Mouse (Mus musculus): ENCODE data around the gene Olfr1434. TPM values are rescaled to one million over a fixed set of nuclear protein-coding genes. Genes with fewer than 3 reads are reported as not detected.
"Not testable (repeated sequence)": the region's sequence is repeated elsewhere in the genome, so short reads cannot be mapped to it uniquely, and the experiment has no call there.

Olfr1434 gene
- polyA plus RNA-seq (2012; rRNA removed) = not detected in 2 replicates

DNA sequence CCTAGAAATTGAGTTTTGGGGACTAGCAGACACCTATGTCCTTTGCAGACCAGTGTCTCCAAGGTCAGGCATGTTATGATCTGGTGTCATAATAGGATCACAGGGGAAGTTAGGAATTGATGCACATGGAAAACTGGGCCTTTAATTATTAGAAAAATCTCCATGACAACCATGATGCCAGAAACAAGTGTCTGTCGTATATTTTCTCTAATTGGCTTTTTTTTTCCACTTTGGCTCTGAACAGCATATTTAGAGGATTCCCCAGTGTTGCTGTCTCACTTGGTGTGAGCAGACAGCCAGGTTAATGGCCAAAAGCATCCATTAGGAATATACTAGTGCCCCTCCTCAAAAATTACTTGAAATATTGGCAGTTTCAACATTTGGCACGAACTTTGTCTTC is at the start of gene Olfr1434:
Gene Olfr1434, plus strand, starts transcription at position 301 of the 400 bp plus-strand sequence.
- H3K4me3 ChIP-seq (replicated peaks; ENCODE audit: extremely low read depth, low read depth, low read length) = no peak within 1 kb of the TSS
- 52% methylated on average over 2 of the region's 2 CpGs for WGBS
- no peaks in the 10 kb centered on the region for H3K4me1 ChIP-seq (ENCODE audit: control insufficient read depth, insufficient read depth, low read length)
- no peak for DNase-seq
- no peak for TF ChIP-seq CTCF (IDR thresholded peaks at IDR 0.05; ENCODE audit: insufficient read depth, low read length)
- TF ChIP-seq POLR2A (IDR thresholded peaks at IDR 0.05; ENCODE audit: borderline replicate concordance, extremely low read depth, low read depth, low read length) = no peak

DNA sequence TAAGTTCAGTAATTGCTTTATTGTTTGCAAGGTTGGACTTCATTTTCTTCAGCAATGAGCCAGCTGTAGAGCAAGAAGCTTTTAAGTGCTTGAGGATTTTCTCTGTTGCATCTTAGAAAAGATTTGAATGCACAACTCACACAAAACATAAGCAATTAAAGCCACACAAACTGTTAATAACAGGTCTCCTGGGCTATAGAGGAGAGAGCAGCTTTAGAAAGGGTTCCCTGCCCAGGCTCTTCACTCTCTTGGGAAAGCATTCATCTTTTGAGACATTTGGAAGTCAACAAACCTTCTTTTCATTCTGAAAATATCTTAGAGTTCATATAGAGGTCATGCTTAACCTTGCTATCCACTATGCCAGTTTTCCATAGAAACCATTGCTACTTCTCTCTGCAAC is 47.2 kb upstream of the Olfr1434 start, which contains the start of gene Olfr1432:
Gene Olfr1432, minus strand, starts transcription at position 101 of the 400 bp plus-strand sequence.
- DNase-seq; H3K4me1 ChIP-seq (ENCODE audit: control insufficient read depth, insufficient read depth, low read length); H3K4me3 ChIP-seq (replicated peaks; ENCODE audit: extremely low read depth, low read depth, low read length): not testable (repeated sequence)

DNA sequence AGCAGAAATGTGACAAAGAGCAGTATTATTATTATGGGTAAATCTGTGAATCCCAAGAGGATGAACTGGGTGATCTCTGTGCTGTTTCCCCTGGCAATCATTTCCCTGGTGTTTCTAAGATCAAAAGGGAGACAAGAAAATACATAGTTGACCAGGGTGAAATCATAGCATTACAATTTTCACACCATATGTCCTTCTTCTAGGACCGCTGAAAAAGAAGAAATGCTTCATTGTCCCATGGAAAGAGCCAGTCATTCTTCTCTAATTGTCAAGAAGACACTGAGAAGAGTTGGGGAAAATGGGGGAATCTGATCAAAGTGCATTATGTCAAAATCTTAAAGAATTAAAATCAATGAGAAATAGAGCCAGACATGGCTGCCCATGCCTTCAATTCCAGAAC is 38.1 kb upstream of the Olfr1434 start, which contains the start of gene Olfr262:
Gene Olfr262, minus strand, starts transcription at position 101 of the 400 bp plus-strand sequence.
- Histone ChIP-seq H3K4me1 (ENCODE audit: control insufficient read depth, insufficient read depth, low read length) (no peaks in the 10 kb centered on the region), H3K4me3 (replicated peaks; ENCODE audit: extremely low read depth, low read depth, low read length) (no peak within 1 kb of the TSS)
- TF ChIP-seq CTCF (IDR thresholded peaks at IDR 0.05; ENCODE audit: insufficient read depth, low read length) = no peak
- no peak for TF ChIP-seq POLR2A (IDR thresholded peaks at IDR 0.05; ENCODE audit: borderline replicate concordance, extremely low read depth, low read depth, low read length)
- no peak for DNase-seq
- WGBS = 72% methylated on average over 1 of the region's 1 CpGs

DNA sequence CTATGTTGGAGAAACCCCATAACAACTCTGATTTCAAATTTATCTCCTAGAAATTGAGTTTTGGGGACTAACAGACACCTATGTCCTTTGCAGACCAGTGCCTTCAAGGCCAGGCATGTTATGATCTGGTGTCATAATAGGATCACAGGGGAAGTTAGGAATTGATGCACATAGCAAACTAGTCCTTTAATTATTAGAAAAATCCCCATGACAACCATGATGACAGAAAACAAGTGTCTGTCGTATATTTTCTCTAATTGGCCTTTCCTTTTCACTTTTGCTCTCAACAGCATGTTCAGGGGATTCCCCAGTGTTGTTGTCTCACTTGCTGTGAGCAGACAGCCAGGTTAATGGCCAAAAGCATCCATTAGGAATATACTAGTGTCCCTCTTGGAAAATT is 18.9 kb upstream of the Olfr1434 start, which contains the start of gene Olfr235:
Gene Olfr235, plus strand, starts transcription at position 301 of the 400 bp plus-strand sequence.
- Histone ChIP-seq H3K4me1 (ENCODE audit: control insufficient read depth, insufficient read depth, low read length) (no peaks in the 10 kb centered on the region), H3K4me3 (replicated peaks; ENCODE audit: extremely low read depth, low read depth, low read length) (no peak within 1 kb of the TSS)
- WGBS = 59% methylated on average over 1 of the region's 1 CpGs
- TF ChIP-seq POLR2A (IDR thresholded peaks at IDR 0.05; ENCODE audit: borderline replicate concordance, extremely low read depth, low read depth, low read length) = no peak
- no peak for TF ChIP-seq CTCF (IDR thresholded peaks at IDR 0.05; ENCODE audit: insufficient read depth, low read length)
- DNase-seq = no peak

DNA sequence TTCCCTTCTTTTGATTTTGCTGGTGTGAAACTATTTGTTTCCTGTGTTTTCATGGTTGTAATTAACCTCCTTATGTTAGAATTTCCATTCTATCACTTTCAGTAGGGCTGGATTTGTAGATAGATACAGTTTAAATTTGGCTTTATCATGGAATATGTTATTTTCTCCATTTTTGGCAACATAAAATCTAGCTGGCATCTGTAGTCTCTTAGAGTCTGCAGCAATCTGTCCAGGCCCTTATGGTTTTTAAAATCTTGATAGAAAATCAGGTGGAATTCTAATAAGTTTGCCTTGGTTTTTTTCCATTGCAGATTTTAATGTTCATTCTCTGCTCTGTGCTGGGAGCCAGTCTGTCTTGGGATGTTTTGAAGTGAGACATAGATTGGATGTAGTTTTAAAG is 13.3 kb downstream of the Olfr1434 start:
- no peak for TF ChIP-seq CTCF (IDR thresholded peaks at IDR 0.05; ENCODE audit: insufficient read depth, low read length)
- Histone ChIP-seq H3K4me3 (replicated peaks; ENCODE audit: extremely low read depth, low read depth, low read length) (no peak overlapping the region), H3K4me1 (ENCODE audit: control insufficient read depth, insufficient read depth, low read length) (no peaks in the 10 kb centered on the region)
- DNase-seq = no peak

DNA sequence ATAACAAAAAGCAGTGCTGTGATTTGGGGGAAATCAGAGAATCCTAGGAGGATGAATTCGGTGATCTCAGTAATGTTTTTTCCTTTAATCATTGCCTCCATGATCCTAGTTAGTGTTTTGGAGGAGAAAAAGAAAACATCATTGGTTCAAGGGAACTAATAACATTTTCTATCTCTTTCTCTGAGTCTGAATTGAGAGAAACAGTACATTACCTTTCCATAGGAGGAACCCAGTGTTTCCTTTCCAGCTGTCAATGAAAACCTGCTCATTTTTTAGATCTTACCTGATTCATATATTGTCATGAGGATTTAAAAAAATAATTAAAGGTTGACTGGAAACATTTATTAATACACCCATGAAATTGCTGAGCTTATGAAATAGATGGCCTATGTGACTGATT is 19.4 kb downstream of the Olfr1434 start, which contains the start of gene Olfr1436:
Gene Olfr1436, minus strand, starts transcription at position 101 of the 400 bp plus-strand sequence.
- H3K4me1 ChIP-seq (ENCODE audit: control insufficient read depth, insufficient read depth, low read length); H3K4me3 ChIP-seq (replicated peaks; ENCODE audit: extremely low read depth, low read depth, low read length); DNase-seq: not testable (repeated sequence)
- WGBS = 70% methylated on average over 1 of the region's 1 CpGs

DNA sequence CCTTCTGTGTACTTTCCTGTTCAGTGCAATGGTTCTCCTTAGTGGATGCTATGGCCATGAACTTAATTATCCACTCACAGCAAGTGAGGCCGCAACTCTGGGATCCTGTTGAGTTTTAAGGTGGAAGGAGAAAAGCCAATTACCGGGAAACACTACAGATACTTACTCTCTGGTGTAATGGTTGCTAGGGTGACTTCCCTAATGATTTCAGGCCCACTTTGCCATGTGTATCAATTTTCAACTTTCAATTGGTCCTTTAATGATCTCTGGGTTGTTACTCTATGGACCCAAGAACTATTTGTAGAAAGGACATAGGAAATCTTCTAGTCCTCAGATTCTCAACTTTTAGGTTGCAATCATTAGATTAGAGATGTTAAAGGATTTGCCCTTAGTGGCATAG is 45.3 kb downstream of the Olfr1434 start, which contains the start of gene Olfr1437:
Gene Olfr1437, minus strand, starts transcription at position 101 of the 400 bp plus-strand sequence.
- TF ChIP-seq POLR2A (IDR thresholded peaks at IDR 0.05; ENCODE audit: borderline replicate concordance, extremely low read depth, low read depth, low read length) (no peak), CTCF (IDR thresholded peaks at IDR 0.05; ENCODE audit: insufficient read depth, low read length) (no peak)
- no peaks in the 10 kb centered on the region for H3K4me1 ChIP-seq (ENCODE audit: control insufficient read depth, insufficient read depth, low read length)
- H3K4me3 ChIP-seq (replicated peaks; ENCODE audit: extremely low read depth, low read depth, low read length) = no peak within 1 kb of the TSS
- WGBS = 84% methylated on average over 2 of the region's 2 CpGs
- DNase-seq = no peak

Other genes with a start within 250 kb of the Olfr1434 start
- gene Olfr1423, start 238.5 kb upstream of the Olfr1434 start, polyA plus RNA-seq (2012; rRNA removed) = not detected in 2 replicates
- not detected in 2 replicates for gene Olfr1424, start 217.2 kb upstream of the Olfr1434 start, polyA plus RNA-seq (2012; rRNA removed)
- gene Olfr1425, start 202.1 kb upstream of the Olfr1434 start, polyA plus RNA-seq (2012; rRNA removed) = not detected in 2 replicates
- not detected in 2 replicates for gene Olfr1426, start 187.8 kb upstream of the Olfr1434 start, polyA plus RNA-seq (2012; rRNA removed)
- not detected in 2 replicates for gene Olfr1427, start 176.5 kb upstream of the Olfr1434 start, polyA plus RNA-seq (2012; rRNA removed)
- gene Olfr1428, start 164.0 kb upstream of the Olfr1434 start, polyA plus RNA-seq (2012; rRNA removed) = not detected in 2 replicates
- gene Olfr76, start 156.7 kb upstream of the Olfr1434 start, polyA plus RNA-seq (2012; rRNA removed) = not detected in 2 replicates
- gene Olfr1555-ps1, start 109.7 kb upstream of the Olfr1434 start, polyA plus RNA-seq (2012; rRNA removed) = not detected in 2 replicates
- not detected in 2 replicates for gene Olfr1431, start 79.2 kb upstream of the Olfr1434 start, polyA plus RNA-seq (2012; rRNA removed)
- not detected in 2 replicates for gene Olfr1432, start 47.3 kb upstream of the Olfr1434 start, polyA plus RNA-seq (2012; rRNA removed)
- not detected in 2 replicates for gene Olfr262, start 38.2 kb upstream of the Olfr1434 start, polyA plus RNA-seq (2012; rRNA removed)
- not detected in 2 replicates for gene Olfr235, start 18.8 kb upstream of the Olfr1434 start, polyA plus RNA-seq (2012; rRNA removed)
- not detected in 2 replicates for gene Olfr1436, start 19.3 kb downstream of the Olfr1434 start, polyA plus RNA-seq (2012; rRNA removed)
- not detected in 2 replicates for gene Olfr1437, start 45.2 kb downstream of the Olfr1434 start, polyA plus RNA-seq (2012; rRNA removed)
- gene Olfr1438-ps1, start 56.1 kb downstream of the Olfr1434 start, polyA plus RNA-seq (2012; rRNA removed) = not detected in 2 replicates
- gene Olfr1440, start 107.4 kb downstream of the Olfr1434 start, polyA plus RNA-seq (2012; rRNA removed) = not detected in 2 replicates
- not detected in 2 replicates for gene Olfr1441, start 137.6 kb downstream of the Olfr1434 start, polyA plus RNA-seq (2012; rRNA removed)
- not detected in 2 replicates for gene Pfpl, start 148.1 kb downstream of the Olfr1434 start, polyA plus RNA-seq (2012; rRNA removed)
- 22.2 and 35.3 TPM in 2 replicates for gene Mpeg1, start 180.9 kb downstream of the Olfr1434 start, polyA plus RNA-seq (2012; rRNA removed)
- gene Dtx4, start 221.6 kb downstream of the Olfr1434 start, polyA plus RNA-seq (2012; rRNA removed) = 10.3 and 13.8 TPM in 2 replicates

Data from lung, adult 2 months (tissue).